Mouse (Mus musculus): ENCODE data around the gene Gins2.

Gene Gins2

GRCm38 (mm10) chr8:120627298-120627697, 38.2 kb upstream of the Gins2 start:
- Histone ChIP-seq H3K27me3 (ENCODE audit: insufficient read depth, low read length) (no peaks in the 10 kb centered on the region), H3K4me3 (replicated peaks; ENCODE audit: low read length) (no peak overlapping the region; the same call in 1 of the 2 replicates), H3K36me3 (ENCODE audit: insufficient read depth, low read length) (peaks cover 25% of the 10 kb centered on the region; the same call in 1 of the 2 replicates), H3K4me1 (replicated peaks; ENCODE audit: low read depth, low read length) (peaks cover 85% of the 10 kb centered on the region), H3K9me3 (ENCODE audit: low read length) (no peaks in the 10 kb centered on the region)
- TF ChIP-seq NANOG (IDR thresholded peaks at IDR 0.05; ENCODE audit: borderline replicate concordance, low read length) (no peak), POU5F1 (IDR thresholded peaks at IDR 0.05; ENCODE audit: borderline replicate concordance, low read length) (no peak)

- Histone ChIP-seq H3K9me3 (ENCODE audit: low read length) (no peaks in the 10 kb centered on the region), H3K4me3 (replicated peaks; ENCODE audit: low read length) (peak overlapping the region; percentile 55), H3K27me3 (ENCODE audit: insufficient read depth, low read length) (no peaks in the 10 kb centered on the region), H3K36me3 (ENCODE audit: insufficient read depth, low read length) (peaks cover 25% of the 10 kb centered on the region; the same call in 1 of the 2 replicates), H3K4me1 (replicated peaks; ENCODE audit: low read depth, low read length) (peaks cover 85% of the 10 kb centered on the region)
- TF ChIP-seq POU5F1 (IDR thresholded peaks at IDR 0.05; ENCODE audit: borderline replicate concordance, low read length) (no peak), CTCF (conservative IDR thresholded peaks at IDR 0.05; ENCODE audit: low read length) (no peak), NANOG (IDR thresholded peaks at IDR 0.05; ENCODE audit: borderline replicate concordance, low read length) (no peak)
Observed at GRCm38 (mm10) chr8:120626461-120626860, 37.4 kb upstream of the Gins2 start.

- Histone ChIP-seq H3K4me3 (replicated peaks; ENCODE audit: low read length) (no peak overlapping the region), H3K4me1 (replicated peaks; ENCODE audit: low read depth, low read length) (peaks cover 82% of the 10 kb centered on the region), H3K36me3 (ENCODE audit: insufficient read depth, low read length) (peaks cover 13% of the 10 kb centered on the region; the same call in 1 of the 2 replicates), H3K9me3 (ENCODE audit: low read length) (no peaks in the 10 kb centered on the region), H3K27me3 (ENCODE audit: insufficient read depth, low read length) (no peaks in the 10 kb centered on the region)
- TF ChIP-seq POU5F1 (IDR thresholded peaks at IDR 0.05; ENCODE audit: borderline replicate concordance, low read length) (no peak), NANOG (IDR thresholded peaks at IDR 0.05; ENCODE audit: borderline replicate concordance, low read length) (no peak), CTCF (conservative IDR thresholded peaks at IDR 0.05; ENCODE audit: low read length) (no peak)
Observed at GRCm38 (mm10) chr8:120623608-120624007, 34.5 kb upstream of the Gins2 start.

GRCm38 (mm10) chr8:120622161-120622560, 33.1 kb upstream of the Gins2 start:
- Histone ChIP-seq H3K4me3 (replicated peaks; ENCODE audit: low read length) (peak overlapping the region; percentile 56), H3K4me1 (replicated peaks; ENCODE audit: low read depth, low read length) (peaks cover 85% of the 10 kb centered on the region), H3K9me3 (ENCODE audit: low read length) (no peaks in the 10 kb centered on the region), H3K36me3 (ENCODE audit: insufficient read depth, low read length) (peaks cover 13% of the 10 kb centered on the region; the same call in 1 of the 2 replicates), H3K27me3 (ENCODE audit: insufficient read depth, low read length) (no peaks in the 10 kb centered on the region)
- TF ChIP-seq NANOG (IDR thresholded peaks at IDR 0.05; ENCODE audit: borderline replicate concordance, low read length), result no peak
- TF ChIP-seq POU5F1 (IDR thresholded peaks at IDR 0.05; ENCODE audit: borderline replicate concordance, low read length), result no peak
- TF ChIP-seq CTCF (conservative IDR thresholded peaks at IDR 0.05; ENCODE audit: low read length), result no peak

- peaks cover 22% of the 10 kb centered on the region for H3K36me3 ChIP-seq (ENCODE audit: insufficient read depth, low read length)
Observed at GRCm38 (mm10) chr8:120620441-120620840, 31.3 kb upstream of the Gins2 start.

GRCm38 (mm10) chr8:120619235-120620180, 30.4 kb upstream of the Gins2 start:
- H3K27me3 ChIP-seq (ENCODE audit: insufficient read depth, low read length), result no peaks in the 10 kb centered on the region
- peaks cover 87% of the 10 kb centered on the region for H3K4me1 ChIP-seq (replicated peaks; ENCODE audit: low read depth, low read length)
- H3K4me3 ChIP-seq (replicated peaks; ENCODE audit: low read length), result peak overlapping the region; percentile 8; the same call in 1 of the 2 replicates
- H3K36me3 ChIP-seq (ENCODE audit: insufficient read depth, low read length), result peaks cover 24% of the 10 kb centered on the region
- no peaks in the 10 kb centered on the region for H3K9me3 ChIP-seq (ENCODE audit: low read length)
- TF ChIP-seq CTCF (conservative IDR thresholded peaks at IDR 0.05; ENCODE audit: low read length) (no peak), POU5F1 (IDR thresholded peaks at IDR 0.05; ENCODE audit: borderline replicate concordance, low read length) (no peak), NANOG (IDR thresholded peaks at IDR 0.05; ENCODE audit: borderline replicate concordance, low read length) (no peak)

More at GRCm38 (mm10) chr8:120620441-120620840, 31.3 kb upstream of the Gins2 start:
- no peaks in the 10 kb centered on the region for H3K9me3 ChIP-seq (ENCODE audit: low read length)
- H3K4me3 ChIP-seq (replicated peaks; ENCODE audit: low read length), result peak overlapping the region; percentile 8; the same call in 1 of the 2 replicates
- H3K4me1 ChIP-seq (replicated peaks; ENCODE audit: low read depth, low read length), result peaks cover 88% of the 10 kb centered on the region
- no peaks in the 10 kb centered on the region for H3K27me3 ChIP-seq (ENCODE audit: insufficient read depth, low read length)
- TF ChIP-seq NANOG (IDR thresholded peaks at IDR 0.05; ENCODE audit: borderline replicate concordance, low read length), result no peak
- no peak for TF ChIP-seq POU5F1 (IDR thresholded peaks at IDR 0.05; ENCODE audit: borderline replicate concordance, low read length)
- TF ChIP-seq CTCF (conservative IDR thresholded peaks at IDR 0.05; ENCODE audit: low read length), result no peak

GRCm38 (mm10) chr8:120618110-120618509, 29.0 kb upstream of the Gins2 start:
- Histone ChIP-seq H3K4me1 (replicated peaks; ENCODE audit: low read depth, low read length) (peaks cover 86% of the 10 kb centered on the region), H3K4me3 (replicated peaks; ENCODE audit: low read length) (no peak overlapping the region)

More at GRCm38 (mm10) chr8:120618110-120618509, 29.0 kb upstream of the Gins2 start:
- H3K36me3 ChIP-seq (ENCODE audit: insufficient read depth, low read length), result peaks cover 17% of the 10 kb centered on the region
- no peak for TF ChIP-seq NANOG (IDR thresholded peaks at IDR 0.05; ENCODE audit: borderline replicate concordance, low read length)
- TF ChIP-seq CTCF (conservative IDR thresholded peaks at IDR 0.05; ENCODE audit: low read length), result peak; percentile 99
- TF ChIP-seq POU5F1 (IDR thresholded peaks at IDR 0.05; ENCODE audit: borderline replicate concordance, low read length), result no peak
- H3K9me3 ChIP-seq (ENCODE audit: low read length), result no peaks in the 10 kb centered on the region
- H3K27me3 ChIP-seq (ENCODE audit: insufficient read depth, low read length), result no peaks in the 10 kb centered on the region

Measured in E14TG2a.4 (cell line).